Mouse (Mus musculus) monocyte, adult 5-6 weeks (primary cell): ENCODE data around the gene Nifk. TPM values are rescaled to one million over a fixed set of nuclear protein-coding genes. Genes with fewer than 3 reads are reported as not detected.

Source experiments
- ATAC-seq: fragments of 153-309, 156-312 bp; replicated peaks from 2 replicates; pipeline ENCODE4 v1.8.0; 2017; ENCODE audit warnings: mild to moderate bottlenecking; ENCODE audit not compliant: low TSS enrichment, insufficient number of reproducible peaks, severe bottlenecking, poor library complexity, low FRiP score
- total RNA-seq: library from RNA; stranded (forward); fragments of 200-1000, 200-491, 200-594 nt; gene quantifications from 3 replicates; pipeline ENCODE4 v1.2.3, GENCODE M21; 2017

Gene Nifk
- total RNA-seq, 1 experiment from 2014 or later = 40.5 TPM

GRCm38 (mm10) chr1:118368721-118369461 lies 47.3 kb downstream of the Nifk start:
- ATAC-seq = no peak

- ATAC-seq = no peak
Observed at GRCm38 (mm10) chr1:118377784-118378183, 56.1 kb downstream of the Nifk start.

- ATAC-seq = 0 out of 2 replicates have a peak, but pooled peaks have one; percentile 43
Observed at GRCm38 (mm10) chr1:118380105-118380786, 58.6 kb downstream of the Nifk start.

Other genes with a start within 250 kb of the Nifk start
- gene Gm29106, start 145.3 kb upstream of the Nifk start, total RNA-seq = 0.29 TPM in 1 of 3 replicates, not detected in the others
- 41.0 to 92.2 TPM (median 71.6 TPM) in 3 replicates for gene Tsn, start 10.1 kb upstream of the Nifk start, total RNA-seq
- gene Clasp1, start 67.2 kb downstream of the Nifk start, total RNA-seq = 27.5 to 66.1 TPM (median 30.9 TPM) in 3 replicates